Mouse (Mus musculus) megakaryocyte, embryonic 14.5 days (primary cell): ENCODE measurements around the gene St3gal2. TPM values are rescaled to one million over a fixed set of nuclear protein-coding genes. Genes with fewer than 3 reads are reported as not detected.
A peak's percentile ranks its signal among the peaks of the same experiment; 100 is the strongest.
"Not testable (repeated sequence)": the region's sequence is repeated elsewhere in the genome, so short reads cannot be mapped to it uniquely, and the experiment has no call there.

Source experiments
- H3K27me3 ChIP-seq: replicated peaks from 2 replicates; pipeline ENCODE3; 2012; ENCODE audit warnings: inconsistent platforms
- H3K36me3 ChIP-seq: replicated peaks from 2 replicates; pipeline ENCODE3; 2012; ENCODE audit warnings: low read length, inconsistent platforms, mixed read lengths
- H3K4me1 ChIP-seq: 2 replicates; pipeline ENCODE4 v1.6.1; 2012; ENCODE audit warnings: inconsistent platforms
- H3K4me3 ChIP-seq: replicated peaks from 2 replicates; pipeline ENCODE3; 2012; ENCODE audit warnings: moderate library complexity, mild to moderate bottlenecking, inconsistent platforms
- H3K9me3 ChIP-seq: 2 replicates; pipeline ENCODE4 v1.6.1; 2012; ENCODE audit warnings: inconsistent platforms
- FLI1 ChIP-seq: IDR thresholded peaks from 2 replicates; pipeline ENCODE4 v1.6.1; 2012; ENCODE audit warnings: low read length, inconsistent platforms, mixed read lengths
- GATA1 ChIP-seq: IDR thresholded peaks from 3 replicates; pipeline ENCODE4 v1.6.1; 2012; ENCODE audit warnings: mixed read lengths, low read length, inconsistent platforms, borderline replicate concordance
- polyA plus RNA-seq: library from polyadenylated mRNA; stranded (reverse); fragments of >175 nt; gene quantifications from 2 replicates; pipeline ENCODE4 v1.2.3, GENCODE M21; 2012; ENCODE audit warnings: low replicate concordance; ENCODE audit not compliant: insufficient read depth

St3gal2 gene
- polyA plus RNA-seq, 1 experiment = 19.8 TPM

DNA sequence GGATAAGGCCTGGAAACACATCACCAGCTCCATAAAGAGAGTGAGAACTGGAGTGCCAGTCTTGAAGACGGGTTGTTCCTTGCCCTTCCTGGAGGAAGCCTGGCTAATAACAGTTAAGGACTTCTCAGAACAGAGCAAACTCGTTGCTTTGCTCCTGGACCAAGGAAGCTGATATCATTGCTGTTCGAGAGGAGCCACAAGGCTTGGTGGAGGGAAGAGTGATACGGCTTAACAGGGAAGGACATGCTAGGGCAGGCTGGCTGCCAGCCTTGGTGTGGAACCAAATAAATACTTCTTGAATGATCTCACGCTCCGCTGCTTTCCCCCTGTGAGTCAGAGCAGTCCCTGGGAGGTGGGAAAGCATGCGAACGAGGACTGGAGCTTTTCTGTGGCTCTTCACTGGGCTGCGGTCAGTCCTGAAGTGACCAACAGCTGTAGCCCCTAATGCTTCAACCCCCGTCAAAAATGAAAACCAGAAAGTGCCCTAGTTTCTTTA is 21.8 kb downstream of the St3gal2 start:
- peaks cover 67% of the 10 kb centered on the region for H3K36me3 ChIP-seq
- peaks cover 100% of the 10 kb centered on the region for H3K4me1 ChIP-seq
- no peaks in the 10 kb centered on the region for H3K27me3 ChIP-seq
- TF ChIP-seq FLI1 (no peak), GATA1 (no peak)
- H3K4me3 ChIP-seq = peak overlapping the region; percentile 77
- H3K9me3 ChIP-seq = no peaks in the 10 kb centered on the region

DNA sequence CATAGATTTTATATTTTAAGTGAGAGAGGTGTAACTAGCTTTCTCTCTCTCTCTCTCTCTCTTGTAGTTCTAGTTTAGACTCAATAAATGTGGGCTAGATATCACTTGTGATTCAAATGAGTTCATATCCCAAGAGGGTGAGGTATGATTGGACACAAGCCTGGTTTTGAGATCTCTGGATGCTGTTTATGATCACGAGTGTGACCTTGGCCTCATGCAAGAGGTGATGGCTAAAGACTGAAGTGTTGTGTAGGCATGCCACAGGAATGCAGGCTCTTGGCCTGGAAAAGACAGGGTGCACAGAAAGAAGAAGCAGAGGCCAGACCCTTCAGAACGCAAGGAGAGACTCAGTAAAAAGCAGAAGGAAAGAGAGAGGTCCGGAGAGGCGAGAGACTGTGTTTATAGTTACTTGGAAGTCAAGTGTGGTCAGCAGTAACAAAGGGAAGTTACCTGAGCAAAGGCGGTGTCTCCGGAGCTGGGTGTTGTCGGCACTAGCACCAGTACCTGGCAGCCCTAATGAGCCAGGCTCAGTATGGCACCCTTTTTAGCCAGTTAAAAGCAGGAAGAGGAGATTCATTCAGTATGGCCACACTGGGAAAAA is 24.7 kb downstream of the St3gal2 start:
- Histone ChIP-seq H3K27me3 (no peaks in the 10 kb centered on the region), H3K9me3 (no peaks in the 10 kb centered on the region), H3K4me3 (no peak overlapping the region), H3K36me3 (peaks cover 69% of the 10 kb centered on the region), H3K4me1 (peaks cover 93% of the 10 kb centered on the region)
- TF ChIP-seq GATA1 = no peak

DNA sequence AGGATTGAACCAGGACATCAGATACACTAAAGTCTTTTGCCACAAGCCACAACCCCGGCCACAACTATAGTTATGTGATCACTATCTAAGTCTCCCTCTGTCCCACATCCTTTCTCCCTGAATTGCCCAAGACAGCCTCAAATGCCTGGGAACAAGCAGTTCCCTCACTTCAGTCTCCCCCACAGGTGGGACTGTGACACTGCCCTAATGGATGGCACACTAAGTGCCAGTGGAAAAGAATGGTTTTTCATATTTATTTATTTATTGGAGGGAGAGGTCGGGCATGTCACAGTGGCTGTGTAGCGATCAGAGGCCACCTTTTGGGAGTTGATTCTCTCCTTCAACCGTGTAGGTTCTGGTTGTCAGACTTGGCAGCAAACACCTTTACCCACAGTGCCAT is 26.0 kb downstream of the St3gal2 start:
- no peak for TF ChIP-seq GATA1
- no peak for TF ChIP-seq FLI1
- peaks cover 89% of the 10 kb centered on the region for H3K4me1 ChIP-seq
- no peaks in the 10 kb centered on the region for H3K9me3 ChIP-seq
- H3K36me3 ChIP-seq = peaks cover 73% of the 10 kb centered on the region
- no peaks in the 10 kb centered on the region for H3K27me3 ChIP-seq
- H3K4me3 ChIP-seq = no peak overlapping the region

DNA sequence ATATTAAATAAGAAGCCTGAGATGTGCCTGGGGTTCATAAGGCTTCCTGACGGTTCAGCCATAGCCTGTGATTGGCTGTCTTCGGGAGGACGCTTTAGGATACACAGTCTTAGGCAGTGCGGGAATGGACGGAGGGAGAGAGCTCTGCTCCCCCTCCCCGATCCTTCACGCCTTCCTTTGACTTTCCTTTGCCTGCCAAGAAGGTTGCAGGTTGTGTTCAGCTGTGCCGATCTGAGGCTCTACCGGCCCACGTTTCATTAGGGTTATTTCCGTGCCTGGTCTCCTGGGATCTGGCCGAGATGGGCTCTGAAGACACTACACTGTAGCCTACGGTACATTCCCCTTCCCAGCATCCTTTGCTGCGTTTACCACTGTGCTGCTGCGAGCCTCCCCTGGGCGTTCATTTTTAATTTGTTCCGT is 30.4 kb downstream of the St3gal2 start:
- Histone ChIP-seq H3K9me3 (peaks cover 9% of the 10 kb centered on the region), H3K4me1 (peaks cover 79% of the 10 kb centered on the region), H3K27me3 (no peaks in the 10 kb centered on the region), H3K4me3 (peak overlapping the region; percentile 43), H3K36me3 (peaks cover 87% of the 10 kb centered on the region)
- no peak for TF ChIP-seq GATA1
- no peak for TF ChIP-seq FLI1

DNA sequence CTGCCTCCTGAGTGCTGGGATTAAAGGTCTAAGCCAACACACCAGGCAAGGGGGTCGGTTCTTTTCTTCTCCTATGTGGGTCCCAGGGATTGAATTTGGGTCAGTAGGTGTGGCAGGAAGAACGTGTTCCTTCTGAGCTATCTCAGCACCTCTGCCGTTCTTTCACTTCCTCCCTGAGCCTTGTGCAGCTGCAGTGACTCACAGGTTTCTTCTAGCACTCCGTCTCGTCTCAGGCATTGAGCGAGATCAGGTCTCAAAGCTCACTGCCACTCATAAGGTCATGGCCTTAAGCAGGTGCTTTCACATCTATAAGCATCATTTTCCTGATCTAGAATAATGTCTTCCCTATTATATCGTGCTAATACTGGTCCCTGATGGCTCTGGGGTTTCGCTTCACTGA is 35.1 kb downstream of the St3gal2 start:
- H3K4me3 ChIP-seq = no peak overlapping the region
- H3K36me3 ChIP-seq = peaks cover 98% of the 10 kb centered on the region
- no peaks in the 10 kb centered on the region for H3K27me3 ChIP-seq
- H3K9me3 ChIP-seq = peaks cover 9% of the 10 kb centered on the region
- H3K4me1 ChIP-seq = peaks cover 66% of the 10 kb centered on the region
- no peak for TF ChIP-seq FLI1
- no peak for TF ChIP-seq GATA1

DNA sequence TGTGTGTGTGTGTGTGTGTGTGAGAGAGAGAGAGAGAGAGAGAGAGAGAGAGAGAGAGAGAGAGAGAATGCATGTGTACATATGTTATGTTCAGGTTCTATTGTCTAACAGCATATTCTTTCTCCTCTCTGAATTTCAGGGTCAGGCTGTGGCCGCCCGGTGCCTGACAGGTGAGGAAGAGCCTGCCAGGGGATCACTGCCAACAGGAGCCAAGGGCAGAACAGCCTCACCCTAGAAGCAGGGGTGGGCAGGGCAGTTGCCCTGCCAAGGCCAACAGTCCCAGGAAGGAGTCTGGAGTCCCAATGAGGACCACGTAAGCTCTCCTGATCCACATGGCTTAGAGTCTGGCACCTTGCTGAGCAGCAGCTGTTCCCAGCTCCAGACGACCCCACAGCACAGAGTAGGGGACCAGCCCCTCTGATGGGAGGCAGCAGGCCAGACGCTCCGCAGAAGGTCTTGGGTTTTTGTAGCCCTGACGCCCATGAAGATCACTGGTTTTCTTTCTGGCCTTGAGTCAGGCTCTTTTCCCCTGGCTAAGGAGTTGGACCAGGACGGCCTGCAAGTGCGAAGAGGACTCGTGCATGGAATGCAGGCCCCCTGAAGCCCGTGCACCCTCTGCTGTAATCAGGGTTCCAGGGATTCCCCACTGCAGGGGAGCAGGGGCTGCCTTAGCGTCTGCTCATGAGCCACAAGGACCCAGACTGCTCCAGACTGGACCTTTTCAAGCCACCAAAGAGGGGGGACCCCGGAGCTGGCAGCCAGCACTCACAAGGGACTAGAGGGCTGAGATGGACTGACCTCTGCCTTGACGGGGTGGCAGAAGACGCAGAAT is 37.1 kb downstream of the St3gal2 start:
- Histone ChIP-seq H3K9me3 (peaks cover 9% of the 10 kb centered on the region), H3K4me3 (no peak overlapping the region), H3K4me1 (peaks cover 46% of the 10 kb centered on the region), H3K27me3 (no peaks in the 10 kb centered on the region), H3K36me3 (peaks cover 98% of the 10 kb centered on the region)
- no peak for TF ChIP-seq FLI1
- no peak for TF ChIP-seq GATA1

DNA sequence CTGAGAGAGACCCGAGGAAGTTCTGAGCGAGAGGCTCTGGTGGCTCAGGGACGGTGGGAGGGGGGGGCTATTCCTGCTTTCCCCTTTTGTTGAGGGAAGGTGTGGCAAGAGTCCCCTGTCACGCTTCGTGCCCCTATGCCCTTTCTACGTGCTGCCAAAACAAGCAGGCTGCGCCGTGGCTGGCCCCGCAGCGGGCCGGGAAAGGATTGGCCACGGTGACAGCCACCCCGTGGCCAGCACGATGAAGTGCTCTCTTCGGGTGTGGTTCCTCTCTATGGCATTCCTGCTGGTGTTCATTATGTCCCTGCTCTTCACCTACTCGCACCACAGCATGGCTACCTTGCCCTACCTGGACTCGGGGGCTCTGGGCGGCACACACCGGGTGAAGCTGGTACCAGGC is 37.7 kb downstream of the St3gal2 start:
- no peaks in the 10 kb centered on the region for H3K27me3 ChIP-seq
- H3K36me3 ChIP-seq = peaks cover 98% of the 10 kb centered on the region

DNA sequence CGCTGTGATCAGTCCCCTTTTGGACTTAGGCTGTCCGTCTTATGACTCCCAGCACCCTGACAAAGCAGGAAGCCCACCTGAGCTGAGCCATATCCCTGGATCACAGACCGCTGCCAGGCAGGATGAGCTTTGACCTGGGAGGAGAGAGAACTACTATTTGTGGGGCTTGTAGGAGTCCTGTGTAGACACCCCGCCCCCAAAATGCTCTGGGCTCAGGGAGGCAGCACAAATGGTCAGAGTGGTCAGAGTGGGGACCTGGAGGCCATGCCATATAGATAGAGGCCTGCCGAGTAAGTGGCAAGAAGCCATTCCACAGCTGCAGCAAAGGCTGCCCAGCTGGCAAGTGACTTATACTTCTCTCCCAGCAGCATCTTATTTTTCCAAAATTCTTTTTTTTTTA is 38.4 kb downstream of the St3gal2 start:
- Histone ChIP-seq H3K4me3 (no peak overlapping the region), H3K4me1 (peaks cover 48% of the 10 kb centered on the region), H3K9me3 (peaks cover 9% of the 10 kb centered on the region), H3K36me3 (peaks cover 98% of the 10 kb centered on the region), H3K27me3 (no peaks in the 10 kb centered on the region)
- TF ChIP-seq FLI1 = no peak
- TF ChIP-seq GATA1 = no peak

More for the DNA sequence above, 37.7 kb downstream of the St3gal2 start:
- H3K4me1 ChIP-seq = peaks cover 45% of the 10 kb centered on the region
- H3K4me3 ChIP-seq = no peak overlapping the region
- TF ChIP-seq GATA1 = no peak
- TF ChIP-seq FLI1 = no peak
- H3K9me3 ChIP-seq = peaks cover 9% of the 10 kb centered on the region

DNA sequence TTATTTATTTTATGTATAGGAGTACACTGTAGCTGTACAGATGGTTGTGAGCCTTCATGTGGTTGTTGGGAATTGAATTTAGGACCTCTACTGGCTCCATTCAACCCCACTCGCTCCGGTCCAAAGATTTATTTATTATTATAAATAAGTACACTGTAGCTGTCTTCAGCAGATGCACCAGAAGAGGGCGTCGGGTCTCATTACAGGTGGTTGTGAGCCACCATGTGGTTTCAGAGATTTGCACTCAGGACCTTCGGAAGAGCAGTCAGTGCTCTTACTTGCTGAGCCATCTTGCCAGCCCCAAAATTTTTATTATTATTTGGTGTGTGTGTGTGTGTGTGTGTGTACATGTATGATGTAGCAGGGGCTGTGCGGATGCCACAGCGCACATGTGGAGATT is 38.8 kb downstream of the St3gal2 start:
- H3K36me3 ChIP-seq = peaks cover 98% of the 10 kb centered on the region

DNA sequence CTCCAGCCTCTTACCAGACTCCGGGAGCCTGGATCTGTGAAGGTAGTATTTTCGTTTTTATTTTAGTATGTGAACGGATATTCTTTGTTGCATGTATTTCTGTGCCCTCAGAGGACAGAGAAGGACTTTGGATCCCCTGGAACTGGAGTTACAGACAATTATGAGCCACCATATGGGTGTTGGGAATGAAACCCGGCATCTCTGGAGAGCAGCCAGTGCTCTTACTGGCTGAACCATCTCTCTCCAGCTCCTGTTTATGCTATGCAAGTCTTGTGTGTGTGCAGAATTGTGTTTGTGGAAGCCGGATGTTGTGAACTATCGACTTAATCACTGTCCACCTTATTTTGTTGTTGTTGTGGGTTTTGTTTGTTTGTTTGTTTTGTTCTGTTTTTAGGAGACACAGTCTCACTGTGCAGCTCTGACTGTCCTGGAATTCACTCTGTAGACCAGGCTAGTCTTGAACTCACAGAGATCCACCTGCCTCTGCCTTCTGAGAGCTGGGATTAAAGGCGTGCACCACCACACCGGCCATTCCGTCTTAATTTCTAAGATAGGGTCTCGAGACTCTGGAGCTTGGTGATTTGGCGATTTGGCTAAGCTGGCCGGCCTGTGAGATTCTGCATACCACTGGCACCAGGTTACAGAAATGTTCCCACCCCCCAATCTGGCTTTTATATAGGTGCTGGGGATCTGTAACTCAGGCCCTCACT is 39.5 kb downstream of the St3gal2 start:
- H3K9me3 ChIP-seq = peaks cover 1% of the 10 kb centered on the region
- H3K4me3 ChIP-seq = no peak overlapping the region
- peaks cover 98% of the 10 kb centered on the region for H3K36me3 ChIP-seq
- no peaks in the 10 kb centered on the region for H3K27me3 ChIP-seq
- TF ChIP-seq FLI1 = no peak
- TF ChIP-seq GATA1 = no peak
- H3K4me1 ChIP-seq = peaks cover 42% of the 10 kb centered on the region

More for the DNA sequence above, 38.8 kb downstream of the St3gal2 start:
- H3K4me1 ChIP-seq = peaks cover 47% of the 10 kb centered on the region
- H3K9me3 ChIP-seq, H3K4me3 ChIP-seq, H3K27me3 ChIP-seq: not testable (repeated sequence)
